12 mouse cellular contexts compared by ENCODE assay signal in genomic region chr17:70707819-70708140, GRCm38 (mm10).
DNase-seq lines count a peak whose midpoint lies in the region; ATAC-seq lines count a peak whose summit lies in the region.
"Had no signal": no experiment of that assay in that cellular context is flagged by ENCODE, and none has a peak within 500 bp of the region (broad histone marks: within the 10 kb centered on the region; RNA-seq: fewer than 3 reads in every experiment).

No protein-coding gene starts in this region.

- H3K4me2 ChIP-seq in liver, embryonic 11.5 days, result peak overlapping the region; percentile 54; the same call in 1 of the 2 replicates
- peak overlapping the region; percentile 48; the same call in 1 of the 2 replicates for H3K4me2 ChIP-seq in forebrain, embryonic 11.5 days (ENCODE audit: low read depth, low read length, severe bottlenecking)
- peak overlapping the region; percentile 57; the same call in 1 of the 2 replicates for H3K4me2 ChIP-seq in stomach, embryonic 14.5 days (replicated peaks; ENCODE audit: low read depth, low read length)

- no peak overlapping the region for H3K4me3 ChIP-seq in liver, embryonic 11.5 days (ENCODE audit: low read depth, low read length)
- no peak overlapping the region for H3K4me3 ChIP-seq in forebrain, embryonic 11.5 days (ENCODE audit: low read depth, low read length)
- H3K4me3 ChIP-seq in limb, embryonic 10.5 days, result peak overlapping the region; percentile 43; the same call in 1 of the 2 replicates
- H3K4me3 ChIP-seq in stomach, embryonic 14.5 days (ENCODE audit: low read depth, low read length), result 0 out of 2 replicates have a peak overlapping the region, but pooled peaks have one; percentile 18
- H3K4me3 ChIP-seq: liver, embryonic 15.5 days had no signal

- no peak overlapping the region for H3K27ac ChIP-seq in liver, embryonic 11.5 days (ENCODE audit: low read depth, low read length)
- no peak overlapping the region for H3K27ac ChIP-seq in forebrain, embryonic 11.5 days (ENCODE audit: low read depth, low read length)
- peak overlapping the region; percentile 17 for H3K27ac ChIP-seq in limb, embryonic 10.5 days
- H3K27ac ChIP-seq in stomach, embryonic 14.5 days (ENCODE audit: low read length), result no peak overlapping the region
- H3K27ac ChIP-seq: liver, embryonic 15.5 days had no signal

- no peak for DNase-seq in liver, embryonic 11.5 days (ENCODE audit: low spot score)
- no peak for DNase-seq in liver
- no peak for DNase-seq in forebrain, embryonic 11.5 days (ENCODE audit: low spot score)
- no peak for DNase-seq in limb, embryonic 10.5 days (ENCODE audit: low spot score)
- no peak for DNase-seq in left cerebral cortex, adult 18-20 months (ENCODE audit: low spot score in 2 of 2)
- no peak for DNase-seq in ovary, postnatal 10 days (ENCODE audit: low spot score)
- no peak for DNase-seq in lung, postnatal 25 days (ENCODE audit: low spot score)
- DNase-seq: gastrocnemius, postnatal 36 days; kidney, postnatal 14 days; spleen, adult 18-20 months had no signal

- no peak for ATAC-seq in liver, embryonic 11.5 days (replicated peaks; ENCODE audit: low FRiP score)
- ATAC-seq in forebrain, embryonic 11.5 days (replicated peaks; ENCODE audit: low FRiP score), result peak; percentile 14; the same call in 1 of the 2 replicates
- no peak; the same call in 1 of the 2 replicates for ATAC-seq in stomach, embryonic 14.5 days (ENCODE audit: insufficient number of reproducible peaks, insufficient read depth, low FRiP score, low read depth)

- no peaks in the 10 kb centered on the region for H3K9me3 ChIP-seq in liver, embryonic 11.5 days (ENCODE audit: control insufficient read depth, low read length)
- no peaks in the 10 kb centered on the region for H3K9me3 ChIP-seq in forebrain, embryonic 11.5 days (ENCODE audit: control insufficient read depth, low read length)
- H3K9me3 ChIP-seq in limb, embryonic 10.5 days (replicated peaks), result no peaks in the 10 kb centered on the region
- H3K9me3 ChIP-seq in stomach, embryonic 14.5 days (ENCODE audit: control insufficient read depth, low read depth, low read length), result no peaks in the 10 kb centered on the region
- H3K9me3 ChIP-seq: liver, embryonic 15.5 days had no signal

- no peak overlapping the region for H3K9ac ChIP-seq in liver, embryonic 11.5 days (ENCODE audit: low read depth, low read length)
- H3K9ac ChIP-seq in forebrain, embryonic 11.5 days (ENCODE audit: low read length), result no peak overlapping the region
- H3K9ac ChIP-seq in stomach, embryonic 14.5 days (replicated peaks; ENCODE audit: low read depth, low read length), result no peak overlapping the region
- H3K9ac ChIP-seq: liver, embryonic 15.5 days had no signal

- H3K27me3 ChIP-seq in liver, embryonic 11.5 days (replicated peaks; ENCODE audit: control insufficient read depth, insufficient read depth, low read length), result peaks cover 9% of the 10 kb centered on the region
- H3K27me3 ChIP-seq in forebrain, embryonic 11.5 days (ENCODE audit: control insufficient read depth, insufficient read depth, low read length), result no peaks in the 10 kb centered on the region
- H3K27me3 ChIP-seq in limb, embryonic 10.5 days (ENCODE audit: low read depth, poor library complexity, severe bottlenecking), result 0 out of 2 replicates have a peak, but pooled peaks cover 10% of the 10 kb centered on the region
- H3K27me3 ChIP-seq in stomach, embryonic 14.5 days (ENCODE audit: control insufficient read depth, insufficient read depth, low read length), result no peaks in the 10 kb centered on the region

- H3K36me3 ChIP-seq in liver, embryonic 11.5 days (ENCODE audit: control insufficient read depth, insufficient read depth, low read length), result no peaks in the 10 kb centered on the region
- H3K36me3 ChIP-seq in forebrain, embryonic 11.5 days (ENCODE audit: control insufficient read depth, insufficient read depth, low read length), result no peaks in the 10 kb centered on the region
- no peaks in the 10 kb centered on the region for H3K36me3 ChIP-seq in limb, embryonic 10.5 days
- no peaks in the 10 kb centered on the region for H3K36me3 ChIP-seq in stomach, embryonic 14.5 days (ENCODE audit: control insufficient read depth, insufficient read depth, low read length)
- H3K36me3 ChIP-seq: liver, embryonic 15.5 days had no signal

- WGBS in liver, embryonic 11.5 days, result 23% methylated on average over 6 of the region's 6 CpGs
- 42% methylated on average over 6 of the region's 6 CpGs for WGBS in forebrain, embryonic 11.5 days
- WGBS in limb, embryonic 10.5 days, result 25% methylated on average over 6 of the region's 6 CpGs
- WGBS in stomach, embryonic 14.5 days, result 29% methylated on average over 6 of the region's 6 CpGs

- H3K4me1 ChIP-seq in liver, embryonic 11.5 days (replicated peaks; ENCODE audit: control insufficient read depth, insufficient read depth, low read length), result no peaks in the 10 kb centered on the region
- H3K4me1 ChIP-seq in forebrain, embryonic 11.5 days (replicated peaks; ENCODE audit: control insufficient read depth, insufficient read depth, low read length), result peaks cover 4% of the 10 kb centered on the region; the same call in 1 of the 2 replicates
- H3K4me1 ChIP-seq in limb, embryonic 10.5 days, result peaks cover 20% of the 10 kb centered on the region
- 0 out of 2 replicates have a peak, but pooled peaks cover 2% of the 10 kb centered on the region for H3K4me1 ChIP-seq in stomach, embryonic 14.5 days (ENCODE audit: control insufficient read depth, insufficient read depth, low read length)
- H3K4me1 ChIP-seq: liver, embryonic 15.5 days had no signal

Comparison
In these comparisons a context has a peak if more than half of its experiments do, and no peak if none do; other contexts are left out.
1. H3K4me3 ChIP-seq: peak in limb, embryonic 10.5 days (single experiment) and stomach, embryonic 14.5 days (single experiment); none in liver, embryonic 11.5 days (single experiment) and forebrain, embryonic 11.5 days (single experiment).
2. Peak in every context shown above with its lines, with median percentiles within 50 percentile points of each other: H3K4me2 ChIP-seq.